Mouse (Mus musculus): ENCODE measurements around the gene Camkmt. TPM values are rescaled to one million over a fixed set of nuclear protein-coding genes. Genes with fewer than 3 reads are reported as not detected.
A peak's percentile ranks its signal among the peaks of the same experiment; 100 is the strongest.

Gene Camkmt
- total RNA-seq, 1 experiment from 2014 or later: 3.7 TPM

DNA sequence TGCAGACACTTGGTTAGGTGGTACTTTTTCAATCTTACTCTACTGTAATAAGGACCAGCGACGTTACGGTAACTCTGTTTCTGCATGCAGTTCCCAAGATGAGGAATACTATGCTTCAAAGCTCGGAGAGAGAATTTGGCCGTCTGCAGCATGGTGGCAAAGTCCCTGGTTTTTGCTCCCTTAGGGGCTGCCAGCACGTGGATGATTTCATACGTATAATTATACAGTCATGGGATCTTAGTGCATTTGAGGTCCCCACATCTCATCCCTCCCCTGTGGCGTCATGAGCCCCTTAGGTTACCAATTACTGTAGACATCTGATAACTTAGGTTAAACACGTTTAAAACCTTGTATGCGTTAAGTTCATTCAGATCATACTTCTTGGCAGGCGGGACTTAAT is 2.0 kb upstream of the Camkmt start:
- ATAC-seq (replicated peaks; ENCODE audit: low read depth, poor library complexity, severe bottlenecking): no peak

DNA sequence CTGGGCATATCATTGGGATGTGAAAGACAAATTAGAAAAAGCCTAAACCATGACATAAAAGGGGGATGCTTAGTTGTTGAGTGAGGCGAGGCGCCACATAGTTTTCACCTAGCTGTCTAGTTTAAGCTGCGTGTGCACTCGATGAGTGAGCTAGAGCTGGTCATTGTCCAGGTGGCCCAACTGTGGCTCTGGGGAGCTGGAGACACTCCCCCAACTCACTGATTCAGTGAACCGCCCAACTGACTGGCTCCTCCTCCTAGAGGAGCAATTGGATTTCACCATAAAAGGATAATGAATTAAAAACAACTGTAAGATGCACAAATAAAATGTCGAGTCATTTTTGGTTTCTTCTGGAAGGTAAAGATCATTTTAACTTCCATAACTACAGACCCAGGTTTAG is 1.3 kb upstream of the Camkmt start:
- no peak for ATAC-seq (replicated peaks; ENCODE audit: low read depth, poor library complexity, severe bottlenecking)

DNA sequence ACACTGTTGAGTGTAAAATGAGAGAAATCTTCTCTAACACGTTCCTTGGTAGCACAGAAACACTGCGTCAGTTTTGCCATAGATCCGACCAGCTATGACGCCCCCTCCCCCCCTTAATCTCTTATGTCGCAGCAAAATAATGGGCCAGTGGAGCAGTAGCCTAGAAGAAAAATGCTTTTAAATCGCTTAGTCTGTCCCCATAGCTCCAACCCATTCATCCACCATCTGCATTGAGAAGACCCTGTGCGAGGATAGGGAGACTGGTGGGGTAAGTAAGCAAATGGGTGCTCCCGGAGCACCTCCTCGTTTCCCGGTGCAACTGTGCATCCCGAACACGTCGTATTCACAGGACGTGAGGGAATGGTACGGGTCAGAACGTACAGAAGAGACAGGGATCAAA is 731 bp upstream of the Camkmt start:
- ATAC-seq (replicated peaks; ENCODE audit: low read depth, poor library complexity, severe bottlenecking): peak; percentile 1; the same call in 1 of the 2 replicates

DNA sequence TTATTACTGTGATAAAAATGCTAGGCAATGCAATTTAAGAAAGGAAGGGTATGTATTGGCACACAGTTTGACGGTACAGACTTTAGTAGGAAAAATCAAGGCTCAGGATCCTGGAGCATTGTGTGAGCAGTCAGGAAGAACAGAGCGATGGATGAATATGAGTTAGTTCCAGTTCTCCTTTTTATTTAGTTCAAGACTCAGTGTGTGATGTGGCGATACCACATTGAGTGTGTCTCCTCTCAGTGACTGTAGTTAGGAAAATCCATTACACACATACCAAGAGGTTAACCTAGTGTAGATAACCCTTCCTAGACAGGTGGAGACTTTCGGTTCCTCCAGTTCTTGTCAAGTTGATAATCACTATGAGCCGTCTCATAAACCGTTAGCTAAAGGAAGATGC is 1.4 kb downstream of the Camkmt start:
- no peak for ATAC-seq (replicated peaks; ENCODE audit: low read depth, poor library complexity, severe bottlenecking)

DNA sequence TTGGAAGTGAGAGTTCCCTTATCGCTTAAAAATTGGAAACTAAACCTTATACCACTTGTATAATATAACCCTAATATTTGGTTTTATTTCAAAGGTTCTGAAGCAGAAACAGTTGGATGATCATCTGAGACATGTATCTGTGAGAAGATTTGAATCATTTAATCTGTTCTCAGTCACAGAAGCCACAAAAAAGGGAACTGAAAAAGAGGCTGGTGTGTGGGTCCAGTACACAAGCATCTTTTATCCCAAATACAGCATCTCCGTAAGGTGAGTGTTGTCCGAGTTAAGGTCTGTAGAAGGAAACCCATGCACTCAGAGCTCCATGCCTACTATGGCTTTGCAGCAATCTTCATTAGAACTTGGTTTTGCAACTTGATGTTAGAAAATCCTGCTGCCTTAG is 6.0 kb downstream of the Camkmt start:
- no peak for ATAC-seq (replicated peaks; ENCODE audit: low read depth, poor library complexity, severe bottlenecking)

DNA sequence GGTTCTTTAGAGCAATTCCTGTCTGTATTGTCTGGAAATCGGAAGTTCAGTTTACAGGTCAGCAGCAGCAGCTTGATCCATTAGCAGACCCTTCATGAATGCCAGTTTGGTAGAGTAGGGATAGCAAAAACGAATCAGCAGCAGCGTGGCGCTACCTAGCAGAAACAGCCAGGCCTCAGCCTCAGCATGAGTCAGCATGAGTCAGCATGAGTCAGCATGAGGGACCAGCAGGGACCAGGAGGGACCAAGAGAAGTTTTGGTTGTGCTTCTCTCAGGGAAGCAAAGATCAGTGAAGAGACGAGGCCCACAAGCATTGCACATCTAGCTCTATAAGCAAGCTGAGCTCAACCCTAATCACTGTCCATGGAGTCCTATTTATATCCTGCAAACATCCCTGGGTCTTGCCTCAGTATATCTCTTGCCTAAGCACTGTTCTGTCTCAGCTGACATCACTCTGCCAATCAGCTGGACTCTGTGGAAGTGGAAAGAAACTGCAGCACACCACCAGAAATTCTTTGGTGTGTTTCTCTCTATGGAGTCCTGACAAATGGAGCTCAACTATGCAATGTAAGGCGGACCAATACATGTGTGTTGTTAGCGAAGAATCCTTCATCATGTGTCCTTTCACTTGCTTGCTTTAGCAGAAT is 8.4 kb downstream of the Camkmt start:
- ATAC-seq (replicated peaks; ENCODE audit: low read depth, poor library complexity, severe bottlenecking): no peak

DNA sequence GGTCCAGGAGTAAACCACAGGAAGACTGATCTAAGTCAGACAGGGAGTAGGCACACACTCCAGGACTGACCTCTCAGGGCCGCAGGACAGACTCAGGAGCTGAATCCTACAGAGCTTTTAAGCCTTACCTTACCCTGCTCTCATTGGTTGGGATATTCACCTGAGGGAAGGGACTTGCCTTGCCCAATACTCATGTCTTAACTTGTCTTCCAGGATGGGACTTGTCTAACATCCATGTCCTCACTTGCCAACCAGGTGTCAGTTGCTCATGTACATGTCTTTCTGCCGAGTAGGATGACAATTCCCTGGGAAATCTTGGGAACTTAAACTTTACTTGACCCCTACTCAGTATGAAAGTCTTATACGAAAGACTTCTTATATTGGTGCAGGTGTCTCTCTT is 9.9 kb downstream of the Camkmt start:
- no peak for ATAC-seq (replicated peaks; ENCODE audit: low read depth, poor library complexity, severe bottlenecking)

DNA sequence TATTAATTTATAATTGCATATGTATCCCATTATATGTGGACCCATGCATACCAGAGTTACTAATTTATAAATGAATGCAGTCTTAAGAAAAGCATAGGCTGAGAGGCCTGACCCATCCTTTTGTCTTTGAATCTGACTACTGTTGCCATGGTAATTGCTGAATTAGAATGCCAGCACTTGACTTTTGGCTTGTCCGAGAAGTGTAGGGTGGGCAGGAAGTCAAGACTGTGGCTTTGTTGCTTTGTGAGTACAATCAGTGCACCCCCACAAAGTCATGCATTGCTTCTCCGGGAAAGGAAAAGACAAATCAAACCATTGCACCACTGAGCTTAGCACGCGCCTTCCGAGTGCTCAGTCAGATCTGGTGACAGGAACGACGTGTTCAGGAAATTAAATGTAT is 11.4 kb downstream of the Camkmt start:
- ATAC-seq (replicated peaks; ENCODE audit: low read depth, poor library complexity, severe bottlenecking): no peak

DNA sequence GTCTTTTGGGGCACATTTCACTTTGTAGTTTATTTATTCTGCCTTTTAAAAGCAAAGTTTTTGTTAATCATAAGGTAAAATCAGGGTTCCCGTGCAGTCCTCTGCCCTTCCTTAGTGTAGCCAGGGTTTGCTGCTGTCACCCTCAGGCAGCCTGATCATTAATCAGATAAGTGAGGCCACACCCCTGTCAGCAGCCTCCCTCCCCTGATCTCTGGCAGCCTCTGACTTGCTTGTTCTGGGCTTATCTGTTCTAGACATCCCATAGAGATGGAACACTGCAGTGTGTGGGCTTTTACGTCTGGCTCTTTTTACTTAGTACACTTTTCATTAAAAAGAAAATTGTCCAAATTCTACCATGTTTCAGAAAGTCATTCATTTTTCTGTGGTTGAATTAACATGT is 13.0 kb downstream of the Camkmt start:
- ATAC-seq (replicated peaks; ENCODE audit: low read depth, poor library complexity, severe bottlenecking): peak; percentile 65; the same call in 1 of the 2 replicates

DNA sequence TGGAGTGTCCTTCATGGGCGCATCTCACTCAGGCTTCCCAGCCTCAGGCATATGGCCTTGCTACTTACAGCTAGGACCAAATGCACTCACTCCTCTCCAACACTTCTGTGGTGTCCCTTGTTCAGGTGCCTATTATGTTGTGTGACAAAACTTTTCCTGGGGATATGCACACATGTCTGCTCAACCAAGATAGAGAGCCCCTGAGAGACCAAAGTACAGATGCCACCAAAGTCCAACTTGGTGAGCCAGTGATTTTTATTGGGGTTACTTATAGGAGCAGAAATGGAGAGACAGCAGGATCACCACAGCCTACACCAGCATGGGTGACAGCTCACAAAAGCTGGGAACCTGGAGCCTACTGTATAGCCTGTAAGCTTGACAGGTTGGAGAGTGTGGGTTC is 20.3 kb downstream of the Camkmt start:
- no peak for ATAC-seq (replicated peaks; ENCODE audit: low read depth, poor library complexity, severe bottlenecking)

DNA sequence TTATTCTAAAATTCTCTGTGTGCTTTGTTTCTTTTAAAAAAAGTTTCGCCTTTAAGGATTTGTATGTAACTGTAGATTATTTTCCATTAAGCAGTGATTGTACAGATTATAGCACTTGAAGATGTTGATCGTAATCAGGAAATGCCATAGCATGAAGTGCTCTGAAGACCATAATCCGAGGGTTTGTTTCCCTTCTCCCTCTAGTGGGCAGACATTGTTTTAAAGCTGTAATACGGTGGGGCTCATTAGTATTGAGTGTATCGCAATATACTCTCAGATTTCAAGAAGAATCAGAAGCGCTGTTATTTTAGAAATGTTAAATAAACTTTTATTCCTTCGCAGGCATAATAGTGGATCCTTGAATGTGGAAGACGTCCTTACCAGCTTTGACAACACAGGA is 23.1 kb downstream of the Camkmt start:
- no peak for ATAC-seq (replicated peaks; ENCODE audit: low read depth, poor library complexity, severe bottlenecking)

DNA sequence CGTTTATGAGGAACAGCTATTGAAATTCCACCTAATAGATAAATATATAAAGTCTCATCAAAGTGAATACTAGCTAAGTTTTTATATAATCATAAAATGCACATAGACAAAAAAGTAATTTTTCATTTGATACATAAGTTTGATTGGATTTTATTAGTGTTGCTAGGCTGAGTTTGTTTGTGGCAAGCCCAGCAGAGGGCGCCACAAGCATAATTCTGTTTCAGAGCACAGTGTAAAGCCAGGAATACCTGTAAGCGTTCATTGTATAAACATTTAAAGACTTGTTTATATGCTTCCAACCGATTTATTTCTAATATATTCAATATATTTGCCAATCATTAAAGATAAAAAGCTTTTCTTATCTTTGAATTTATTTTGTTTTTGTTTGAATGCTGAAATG is 26.3 kb downstream of the Camkmt start:
- peak; percentile 62; the same call in 1 of the 2 replicates for ATAC-seq (replicated peaks; ENCODE audit: low read depth, poor library complexity, severe bottlenecking)

DNA sequence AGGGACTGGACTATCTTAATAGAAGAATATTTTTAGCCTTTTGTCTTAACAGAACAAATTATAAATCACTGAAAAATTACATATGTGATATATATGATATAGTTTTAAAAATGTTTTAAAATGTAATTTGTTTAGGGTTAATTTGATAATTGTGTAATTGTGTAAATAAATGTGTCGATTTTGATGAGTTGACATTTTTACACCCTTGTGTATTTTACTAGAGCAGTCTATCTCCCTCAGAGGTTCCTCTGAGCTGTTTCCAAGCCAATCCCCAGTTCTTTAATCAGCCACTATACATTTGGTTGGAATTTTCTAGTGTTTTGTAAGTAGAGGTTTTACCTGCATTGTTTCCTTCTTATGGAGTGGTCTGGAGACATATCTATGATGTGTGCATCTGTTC is 48.0 kb downstream of the Camkmt start:
- ATAC-seq (replicated peaks; ENCODE audit: low read depth, poor library complexity, severe bottlenecking): no peak

DNA sequence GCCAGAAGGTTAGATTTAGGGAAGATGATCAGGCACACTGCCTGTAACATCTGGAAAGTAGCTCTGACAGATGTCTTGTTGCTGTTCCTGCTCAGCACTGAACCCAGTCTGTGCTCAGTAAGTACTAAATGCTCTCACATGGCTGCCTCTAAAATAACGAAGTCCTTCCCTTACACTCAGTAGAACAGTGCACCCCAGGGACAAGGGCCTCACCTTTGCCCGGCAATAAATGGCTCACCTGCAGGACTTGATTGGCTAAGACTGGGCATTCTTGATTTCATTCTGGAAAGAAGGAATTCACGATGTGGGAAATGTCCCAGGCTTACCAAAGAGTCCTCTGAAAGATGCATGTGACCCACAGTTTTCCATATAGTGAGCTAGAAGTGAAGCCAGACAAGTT is 51.3 kb downstream of the Camkmt start:
- no peak for ATAC-seq (replicated peaks; ENCODE audit: low read depth, poor library complexity, severe bottlenecking)

DNA sequence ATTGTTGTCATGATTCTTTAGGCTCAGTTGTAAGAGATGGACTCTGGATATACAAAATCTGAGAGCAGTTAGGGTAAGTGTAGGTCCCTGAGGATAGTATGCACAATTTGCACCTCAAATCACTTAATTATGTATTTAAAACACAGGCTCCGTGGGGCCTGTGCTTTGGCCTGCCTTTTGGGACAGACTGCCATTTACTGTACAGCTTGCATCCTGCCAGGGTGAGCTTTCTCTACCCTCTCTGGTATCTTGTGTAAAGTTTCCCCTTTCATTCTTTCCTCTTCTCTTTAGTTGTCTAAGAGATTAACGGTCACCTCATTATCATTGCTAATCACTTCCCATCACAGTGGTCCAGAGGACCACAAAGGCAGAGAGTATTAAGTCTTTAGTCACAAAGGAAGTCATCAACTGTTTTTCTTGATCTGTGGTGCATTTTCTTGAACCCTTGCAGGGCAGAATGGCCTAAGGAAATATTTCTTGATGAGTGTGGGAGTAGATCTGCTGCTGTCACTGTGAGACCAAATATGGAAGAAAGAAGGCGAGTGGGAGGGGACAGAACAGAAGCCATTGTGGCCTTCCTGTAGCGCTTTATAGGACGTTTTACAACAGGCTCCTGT is 52.3 kb downstream of the Camkmt start:
- 0 out of 2 replicates have a peak, but pooled peaks have one; percentile 25 for ATAC-seq (replicated peaks; ENCODE audit: low read depth, poor library complexity, severe bottlenecking)

DNA sequence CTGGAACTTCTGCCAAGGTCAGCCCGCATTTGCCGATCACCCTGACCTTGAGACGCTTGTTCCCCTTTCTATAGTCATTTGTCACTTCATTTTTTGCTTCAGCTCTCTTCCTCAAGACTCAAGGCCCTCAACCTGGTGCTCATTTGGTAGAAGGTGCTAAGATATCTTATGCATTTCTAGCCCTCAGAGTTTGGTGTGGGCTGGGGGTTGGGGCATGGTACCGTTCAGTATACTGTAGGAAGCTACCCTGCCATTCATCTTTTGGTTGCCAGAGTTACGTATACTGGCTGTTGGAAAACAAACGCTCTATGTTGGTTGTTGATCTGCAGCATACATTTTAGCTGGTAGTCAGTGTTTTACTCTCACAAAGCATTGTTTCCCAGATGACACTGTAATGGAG is 53.8 kb downstream of the Camkmt start:
- ATAC-seq (replicated peaks; ENCODE audit: low read depth, poor library complexity, severe bottlenecking): no peak

DNA sequence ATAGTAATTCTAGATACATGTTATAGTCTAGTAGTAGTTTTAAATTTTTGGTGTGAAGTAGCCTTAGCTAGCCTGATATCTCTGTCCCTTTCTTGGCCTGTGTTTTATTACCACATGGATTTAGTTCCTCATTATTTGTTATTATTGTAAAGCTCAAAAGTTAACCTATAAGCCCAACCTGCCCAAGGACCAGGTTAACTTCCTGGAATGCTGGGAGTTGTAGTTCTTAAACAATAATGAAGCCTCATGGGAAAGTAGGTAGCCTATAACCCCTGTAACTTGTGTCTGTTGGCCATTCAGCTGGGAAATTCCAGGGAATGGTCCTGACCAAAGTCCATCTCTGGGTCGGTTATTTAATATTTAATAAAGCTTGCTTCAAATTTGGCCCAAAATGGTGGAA is 58.0 kb downstream of the Camkmt start:
- no peak for ATAC-seq (replicated peaks; ENCODE audit: low read depth, poor library complexity, severe bottlenecking)

DNA sequence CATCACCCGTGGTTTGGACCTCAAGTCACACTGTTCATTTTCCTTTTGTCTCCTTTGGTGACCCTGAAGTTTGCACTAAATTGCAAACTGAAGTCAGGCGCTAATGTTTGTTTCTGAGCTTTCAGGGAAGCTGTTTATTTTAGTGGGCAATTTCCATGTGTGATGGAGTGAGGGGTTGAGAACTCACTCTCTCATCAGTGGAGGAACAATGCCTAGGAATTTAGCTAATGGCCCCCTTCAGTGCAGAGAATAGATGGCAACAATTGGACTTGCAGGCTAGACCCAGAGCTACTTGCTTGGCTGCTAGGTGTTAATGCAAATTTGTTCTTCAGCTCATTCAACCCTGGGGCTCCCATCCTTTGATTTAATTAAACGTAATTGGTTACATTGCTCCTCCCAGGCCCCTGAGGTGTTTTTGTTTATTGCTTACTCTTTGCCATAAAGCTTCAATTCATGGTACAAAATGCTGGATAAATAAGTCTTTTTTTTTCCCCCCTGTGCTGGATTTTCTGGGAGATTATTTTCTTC is 58.9 kb downstream of the Camkmt start:
- ATAC-seq (replicated peaks; ENCODE audit: low read depth, poor library complexity, severe bottlenecking): no peak

DNA sequence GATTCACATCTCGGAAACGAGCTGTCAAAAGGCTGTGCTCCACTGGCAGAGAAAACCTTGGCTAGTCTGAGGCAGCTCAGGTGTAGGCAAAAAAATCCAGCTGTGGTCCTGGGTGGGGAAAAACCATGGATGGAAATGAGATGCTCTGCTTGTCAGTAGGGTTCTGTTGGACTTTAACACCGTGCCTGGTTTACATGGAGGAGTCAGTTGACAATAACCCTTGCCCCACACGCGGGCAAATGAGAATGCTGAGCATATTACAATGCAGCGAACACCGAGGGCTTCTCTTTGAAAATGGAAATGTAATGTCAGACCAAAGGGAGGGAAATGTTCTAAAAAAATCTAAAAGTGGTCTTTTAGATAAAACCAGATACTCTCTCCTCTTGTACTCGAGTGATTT is 60.9 kb downstream of the Camkmt start:
- no peak for ATAC-seq (replicated peaks; ENCODE audit: low read depth, poor library complexity, severe bottlenecking)

DNA sequence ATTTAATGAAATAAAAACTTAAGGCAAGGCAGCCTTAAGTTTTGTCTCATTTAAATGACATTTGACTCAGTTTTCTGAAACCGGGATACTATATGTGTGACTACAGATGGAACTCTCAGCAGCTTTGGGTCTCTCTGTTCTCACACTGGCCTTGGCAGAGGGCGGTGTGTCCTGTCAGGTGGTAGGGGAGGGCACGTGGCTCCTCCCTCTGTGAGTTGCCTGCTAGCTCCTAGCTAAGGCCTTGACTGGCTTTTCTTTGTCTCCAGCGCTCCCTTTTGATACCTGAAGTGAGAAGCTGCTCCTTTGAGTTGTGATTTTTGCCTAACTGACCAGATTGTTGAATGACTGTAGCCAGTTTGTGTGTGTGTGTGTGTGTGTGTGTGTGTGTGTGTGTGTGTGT is 67.8 kb downstream of the Camkmt start:
- no peak for ATAC-seq (replicated peaks; ENCODE audit: low read depth, poor library complexity, severe bottlenecking)

DNA sequence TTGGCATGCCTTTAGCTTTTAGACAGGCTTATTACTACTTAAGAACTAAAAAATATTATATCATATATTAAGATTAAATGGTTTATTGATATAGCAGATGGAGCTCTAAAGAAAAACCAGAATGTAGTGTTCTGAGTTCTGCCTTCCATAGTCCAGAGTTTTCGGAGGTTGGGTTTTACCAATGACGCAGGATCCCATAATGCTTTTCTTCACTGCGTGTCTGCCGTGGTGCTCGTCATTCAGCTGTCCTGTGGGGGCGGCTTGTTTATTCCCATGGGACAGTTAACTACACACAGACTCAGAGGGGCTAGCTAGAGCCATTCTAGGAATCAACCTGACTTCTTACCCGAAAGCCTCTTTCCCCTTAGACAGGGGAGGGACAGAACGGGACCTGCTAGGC is 69.2 kb downstream of the Camkmt start:
- ATAC-seq (replicated peaks; ENCODE audit: low read depth, poor library complexity, severe bottlenecking): no peak

DNA sequence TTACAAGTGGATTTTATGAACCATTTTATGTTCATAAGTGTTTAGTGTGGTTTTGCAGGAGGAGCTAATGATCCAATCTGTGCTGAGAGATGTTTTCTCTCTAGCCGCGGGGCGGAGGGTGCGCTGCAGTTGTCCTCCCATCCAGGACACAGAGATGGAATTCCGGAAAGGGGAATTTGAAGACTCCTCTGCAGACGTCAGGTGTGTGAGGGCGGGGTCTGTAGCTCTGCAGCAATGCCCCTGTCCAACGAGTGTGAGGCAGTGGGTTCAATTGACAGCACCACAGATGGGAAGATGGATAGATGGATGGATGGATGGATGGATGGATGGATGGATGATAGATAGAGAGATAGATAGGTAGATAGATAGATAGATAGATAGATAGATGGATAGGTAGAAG is 70.4 kb downstream of the Camkmt start:
- no peak for ATAC-seq (replicated peaks; ENCODE audit: low read depth, poor library complexity, severe bottlenecking)

Measured in common myeloid progenitor, adult 5-6 weeks (primary cell).